Comparison of ENCODE assay signal across 11 mouse cellular contexts in the genomic region with DNA sequence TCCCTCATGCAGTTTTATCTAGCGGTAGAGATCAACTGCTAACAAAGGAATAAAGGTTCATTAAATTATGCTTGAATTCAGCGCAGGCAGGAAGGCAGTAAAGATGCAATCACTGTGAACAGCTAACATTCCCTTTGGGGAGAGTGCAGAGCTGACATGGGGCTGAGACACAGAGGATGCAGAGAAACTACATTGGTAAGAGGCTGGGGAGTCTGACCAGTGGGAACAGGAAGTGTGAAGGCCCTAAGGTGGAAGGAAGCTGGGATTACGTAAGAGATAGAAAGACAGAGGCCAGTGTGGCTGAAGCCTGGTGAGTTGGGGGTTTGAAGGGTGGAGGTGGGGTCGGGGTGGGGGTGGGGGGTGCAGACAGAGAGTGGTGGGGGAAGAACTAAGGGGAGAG. TPM values are rescaled to one million over a fixed set of nuclear protein-coding genes. Genes with fewer than 3 reads are reported as not detected.
A peak's percentile ranks its signal among the peaks of the same experiment; 100 is the strongest.
DNase-seq lines count a peak whose midpoint lies in the region; ATAC-seq and TF ChIP-seq lines count a peak whose summit lies in the region.
"Had no signal": no experiment of that assay in that cellular context is flagged by ENCODE, and none has a peak within 500 bp of the region (broad histone marks: within the 10 kb centered on the region; RNA-seq: fewer than 3 reads in every experiment).

No protein-coding gene starts in this region.

- H3K27ac ChIP-seq in gastrocnemius, adult 2 months: peak overlapping the region; percentile 92
- peak overlapping the region; percentile 47; the same call in 1 of the 2 replicates for H3K27ac ChIP-seq in kidney, postnatal 0 days
- H3K27ac ChIP-seq in bone marrow, adult 2 months (ENCODE audit: control insufficient read depth, insufficient read depth, low read depth, low read length, poor library complexity): peak overlapping the region; percentile 65; the same call in 1 of the 2 replicates

- intact Hi-C loops in gastrocnemius, adult 2 months (cut with DNase I): loop anchor here (2.0 kb wide), 1 partner anchor 16 kb away; the partner anchor contains the start of gene Slc25a33

- no peak overlapping the region for H3K4me3 ChIP-seq in gastrocnemius, adult 2 months
- no peak overlapping the region for H3K4me3 ChIP-seq in kidney, postnatal 0 days (replicated peaks; ENCODE audit: low read depth, low read length)
- no peak overlapping the region for H3K4me3 ChIP-seq in bone marrow, adult 2 months (replicated peaks; ENCODE audit: control insufficient read depth, low read depth, low read length)

- peaks cover 7% of the 10 kb centered on the region; the same call in 1 of the 2 replicates for H3K4me1 ChIP-seq in kidney, postnatal 0 days (replicated peaks; ENCODE audit: insufficient read depth, low read length)
- H3K4me1 ChIP-seq in bone marrow, adult 2 months (ENCODE audit: control insufficient read depth, insufficient read depth, low read length): peaks cover 8% of the 10 kb centered on the region

- no peak overlapping the region for H3K9ac ChIP-seq in kidney, postnatal 0 days (ENCODE audit: low read depth, low read length)

- H3K27me3 ChIP-seq in kidney, postnatal 0 days (ENCODE audit: insufficient read depth, low read length): no peaks in the 10 kb centered on the region

- no peak for TF ChIP-seq POLR2A in bone marrow, adult 2 months (IDR thresholded peaks at IDR 0.05; ENCODE audit: borderline replicate concordance, control insufficient read depth, low read depth, low read length)

- ATAC-seq in kidney, postnatal 0 days (replicated peaks; ENCODE audit: low FRiP score, low read depth): no peak
- ATAC-seq in monocyte, adult 5-6 weeks (replicated peaks; ENCODE audit: insufficient number of reproducible peaks, low FRiP score, low TSS enrichment, poor library complexity, severe bottlenecking): peak; percentile 67
- ATAC-seq: inflammation-experienced regulatory T-cells, adult 6 months had no signal

- no peak for DNase-seq in gastrocnemius, adult 2 months
- no peak for DNase-seq in gastrocnemius, postnatal 4 days (ENCODE audit: low spot score in 2 of 2)
- no peak for DNase-seq in kidney, postnatal 0 days (ENCODE audit: low spot score)
- DNase-seq in kidney, postnatal 10 days: no peak
- no peak for DNase-seq in thymus, postnatal 4 days
- DNase-seq in B cell, adult 2 months: no peak
- DNase-seq: left cerebral cortex, postnatal 4 days; thymus, postnatal 25 days had no signal

- H3K36me3 ChIP-seq in kidney, postnatal 0 days (ENCODE audit: insufficient read depth, low read length): no peaks in the 10 kb centered on the region

- no peak for TF ChIP-seq CTCF in gastrocnemius, adult 2 months (IDR thresholded peaks at IDR 0.05)
- no peak for TF ChIP-seq CTCF in kidney, postnatal 0 days (IDR thresholded peaks at IDR 0.05; ENCODE audit: low read depth)
- no peak for TF ChIP-seq CTCF in bone marrow, adult 2 months (IDR thresholded peaks at IDR 0.05; ENCODE audit: control insufficient read depth, insufficient read depth, low read length)

- no peak overlapping the region for H3K4me2 ChIP-seq in kidney, postnatal 0 days (ENCODE audit: low read length)

- no peaks in the 10 kb centered on the region for H3K9me3 ChIP-seq in kidney, postnatal 0 days (replicated peaks; ENCODE audit: low read length)

- 51% methylated on average over 4 of the region's 4 CpGs for WGBS in kidney, postnatal 0 days
- 25% methylated on average over 4 of the region's 4 CpGs for WGBS in bone marrow, adult 2 months

RNA-seq across cellular contexts. Expression of gene Slc25a33, which starts 16.5 kb away (rescaled TPM):
- total RNA-seq in gastrocnemius, adult 2 months (2021): 10 to 100 TPM; 11.3 to 11.7 TPM
- 1 to 10 TPM; 5.8 to 9.0 TPM for total RNA-seq in gastrocnemius, postnatal 4 days (2021)
- polyA plus RNA-seq in kidney, postnatal 0 days (2015; fragmentation: Nextera tagmentation; extraction: Ambion mirVana): 15.1 and 15.2 TPM in 2 replicates
- polyA plus RNA-seq in bone marrow, adult 2 months (2011; ENCODE audit: insufficient read depth, insufficient read length, low replicate concordance, missing spikeins): 4.3 TPM in 1 of 2 replicates, not detected in the other
- total RNA-seq in monocyte, adult 5-6 weeks (2017): 9.8 to 16.9 TPM (median 13.1 TPM) in 3 replicates

RNA-seq across cellular contexts. Expression of gene Tmem201, which starts 52.7 kb away (rescaled TPM):
- total RNA-seq in gastrocnemius, adult 2 months (2021): 10 to 100 TPM; 37.2 to 51.0 TPM
- total RNA-seq in gastrocnemius, postnatal 4 days (2021): 10 to 100 TPM; 60.5 to 67.7 TPM
- polyA plus RNA-seq in kidney, postnatal 0 days (2015; fragmentation: Nextera tagmentation; extraction: Ambion mirVana): 22.3 and 23.5 TPM in 2 replicates
- polyA plus RNA-seq in bone marrow, adult 2 months (2011; ENCODE audit: insufficient read depth, insufficient read length, low replicate concordance, missing spikeins): 5.3 and 8.2 TPM in 2 replicates
- 2.9 to 5.3 TPM (median 3.1 TPM) in 3 replicates for total RNA-seq in monocyte, adult 5-6 weeks (2017)
